Mouse (Mus musculus) heart, postnatal 25 days (tissue): ENCODE data around the gene Gnmt. TPM values are rescaled to one million over a fixed set of nuclear protein-coding genes. Genes with fewer than 3 reads are reported as not detected.
A peak's percentile ranks its signal among the peaks of the same experiment; 100 is the strongest.
"Not testable (repeated sequence)": the region's sequence is repeated elsewhere in the genome, so short reads cannot be mapped to it uniquely, and the experiment has no call there.

Experiments used
- DNase-seq: peaks from one replicate; pipeline ENCODE4 v3.0.0; 2022; ENCODE audit warnings: low spot score
- intact Hi-C: fragments of 180-260 bp; cut with DNase I; formaldehyde crosslinking; loops from one replicate; pipeline ENCODE4 v1.15.1; 2025
- total RNA-seq, 2 experiments: library from RNA; stranded (reverse); gene quantifications; 2 replicates each; pipeline ENCODE4 v1.2.3; 2021

The Gnmt gene
- 1 to 10 TPM in 1 of 2 experiments, under 1 TPM in 1; 0.92 to 2.3 TPM for total RNA-seq

DNA sequence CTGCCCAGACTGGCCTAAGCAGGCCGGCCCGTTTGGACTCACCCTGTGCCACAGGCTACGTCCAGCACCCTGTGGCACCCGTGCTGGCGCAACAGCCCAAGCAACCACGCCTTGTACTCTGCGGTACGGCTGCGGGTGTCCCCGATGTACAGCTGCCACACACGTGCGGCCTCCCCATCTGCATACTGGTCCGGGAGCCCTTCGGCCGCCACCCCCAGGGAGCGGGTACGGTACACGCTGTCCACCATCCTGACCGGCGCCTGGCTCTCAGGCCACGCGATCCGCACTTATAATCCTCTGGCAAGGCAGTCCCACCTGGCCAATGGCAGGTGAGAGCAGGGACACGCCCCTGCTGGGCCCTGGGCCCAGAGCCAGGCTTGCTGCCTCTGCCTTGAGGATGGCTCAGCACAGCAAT lies at the start of gene Gnmt:
Gene Gnmt (minus strand): TSS at position 265 of the 415 bp plus-strand sequence.
- no peak for DNase-seq
- intact Hi-C loops, result no loop called here

GRCm38 (mm10) chr17:46776087-46776486 lies 47.1 kb upstream of the Gnmt start:
- intact Hi-C loops, result no loop called here
- no peak for DNase-seq

GRCm38 (mm10) chr17:46775070-46775469 lies 46.1 kb upstream of the Gnmt start:
- no peak for DNase-seq

DNA sequence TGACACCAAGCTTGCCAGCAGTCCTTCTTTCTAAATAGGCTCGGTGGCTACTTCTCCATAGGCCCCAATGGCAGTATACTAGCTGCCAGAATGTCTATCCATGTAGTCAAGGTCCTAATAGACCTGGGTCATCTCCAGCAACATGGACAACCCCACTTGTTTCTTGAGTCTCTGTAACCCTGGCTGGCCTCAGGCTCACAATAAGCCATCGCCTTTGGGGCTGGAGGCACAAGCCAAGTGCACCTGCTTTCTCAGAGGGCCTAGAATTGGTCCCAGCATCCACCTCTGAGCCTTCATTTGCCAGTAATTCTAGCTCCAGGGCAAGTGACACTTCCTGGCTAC lies 45.1 kb upstream of the Gnmt start:
- no peak for DNase-seq
- intact Hi-C loops, result no loop called here

More at GRCm38 (mm10) chr17:46775070-46775469, 46.1 kb upstream of the Gnmt start:
- intact Hi-C loops, result no loop called here

DNA sequence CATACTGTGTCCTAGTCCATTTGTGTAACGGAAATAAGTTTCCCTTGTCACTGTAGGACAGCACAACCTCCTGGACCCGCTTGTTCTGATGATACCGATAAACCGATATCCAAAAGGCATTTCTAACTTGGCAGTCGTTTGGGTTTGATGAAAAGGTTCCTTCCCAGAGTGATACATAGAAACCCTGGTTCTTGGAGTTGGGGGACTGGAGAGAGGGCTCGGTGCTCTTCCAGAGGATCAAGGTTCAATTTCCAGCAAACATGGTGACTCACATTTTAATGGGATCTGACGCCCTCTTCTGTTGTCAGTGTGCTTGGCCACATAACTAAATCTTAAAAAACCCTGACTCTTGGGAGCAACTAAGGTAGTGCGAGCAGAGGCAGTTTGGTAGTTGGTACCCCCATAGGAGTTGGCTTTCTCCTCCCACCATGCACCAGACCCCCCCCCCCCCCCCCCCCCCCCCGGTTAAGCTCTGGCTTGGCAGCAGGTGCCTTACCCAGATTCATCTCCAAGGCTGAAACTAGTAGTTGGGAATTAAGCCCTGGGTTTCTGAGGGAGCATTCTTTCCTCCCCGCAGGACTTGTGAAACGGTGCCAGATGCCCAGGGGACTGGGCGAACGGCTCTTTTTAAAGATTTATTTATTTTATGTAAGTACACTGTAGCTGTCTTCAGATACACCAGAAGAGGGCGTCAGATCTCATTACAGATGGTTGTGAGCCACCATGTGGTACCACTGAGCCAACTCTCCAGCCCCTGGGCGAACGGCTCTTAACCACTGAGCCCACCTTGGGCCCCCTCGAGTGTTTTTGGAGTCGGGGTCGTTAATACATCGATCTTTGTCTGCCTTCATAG lies 44.5 kb upstream of the Gnmt start:
- intact Hi-C loops, result no loop called here
- DNase-seq, result no peak

DNA sequence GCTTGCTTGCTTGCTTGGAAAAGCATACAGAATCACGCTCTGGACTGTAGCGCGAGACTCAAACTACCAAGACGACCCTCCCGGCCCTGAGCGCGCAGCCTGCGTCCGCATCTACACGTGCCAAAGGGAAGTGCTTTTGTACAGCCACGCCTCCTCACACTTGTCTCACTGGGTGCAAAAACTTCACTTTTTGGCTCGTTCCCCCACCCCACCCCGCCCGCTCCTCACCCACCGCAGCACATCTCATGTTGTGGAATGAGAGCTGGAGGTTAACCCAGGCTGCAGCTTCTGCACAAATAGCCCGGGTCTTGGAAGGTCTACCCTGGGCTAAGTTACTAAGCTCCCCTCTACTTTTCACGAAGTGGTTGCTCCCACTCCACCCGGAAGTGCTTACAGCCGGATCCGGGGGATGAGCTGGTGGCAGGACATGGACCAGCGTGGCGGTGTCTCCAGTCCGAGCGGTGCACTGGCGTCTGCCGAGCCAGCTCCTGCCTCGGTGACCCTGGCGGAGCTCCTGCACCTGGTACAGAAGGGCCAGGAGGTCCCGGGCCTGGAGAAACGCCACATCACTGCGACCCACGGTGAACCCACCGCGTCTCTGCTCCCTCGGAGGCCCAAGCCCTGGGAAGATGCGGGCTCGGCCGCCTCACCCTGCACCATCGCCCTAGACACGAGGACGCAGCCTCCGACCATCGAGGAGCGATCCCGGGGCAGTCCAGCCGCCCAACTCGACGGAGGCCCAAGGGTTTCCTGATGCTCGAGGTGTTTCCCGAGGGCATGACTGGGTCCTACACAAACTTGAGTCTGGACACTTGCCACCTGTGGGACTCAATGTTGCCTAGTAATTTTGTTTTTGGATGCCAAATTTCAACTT lies 43.7 kb upstream of the Gnmt start, which contains the start of gene 2310039H08Rik:
Gene 2310039H08Rik (plus strand): TSS at position 232 of the 874 bp plus-strand sequence.
- peak; percentile 74 for DNase-seq
- intact Hi-C loops, result no loop called here

GRCm38 (mm10) chr17:46772038-46772403 lies 43.1 kb upstream of the Gnmt start:
- DNase-seq, result no peak
- intact Hi-C loops, result no loop called here

GRCm38 (mm10) chr17:46771616-46772015 lies 42.6 kb upstream of the Gnmt start:
- intact Hi-C loops, result no loop called here
- DNase-seq, result no peak

GRCm38 (mm10) chr17:46771025-46771424 lies 42.1 kb upstream of the Gnmt start:
- DNase-seq, result no peak
- intact Hi-C loops, result no loop called here

DNA sequence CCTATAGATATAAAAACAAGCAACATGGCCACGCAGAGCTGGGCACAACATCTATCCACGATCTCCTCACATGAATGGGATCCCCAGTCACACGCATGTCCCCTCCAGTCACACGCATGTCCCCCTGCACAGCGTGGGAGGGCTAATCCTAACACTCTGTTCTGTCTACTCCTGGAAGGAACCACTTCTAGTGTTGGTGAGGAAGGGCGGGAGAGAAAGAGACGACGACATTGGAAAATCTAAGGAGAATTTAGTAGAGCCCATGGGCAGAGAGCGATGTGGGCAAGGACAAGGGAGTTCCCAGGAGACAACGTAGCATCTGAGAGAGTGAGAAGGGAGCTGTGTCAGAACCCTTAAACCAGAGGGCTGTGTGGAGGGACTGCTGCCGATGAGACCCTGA lies 41.6 kb upstream of the Gnmt start:
- intact Hi-C loops, result no loop called here
- no peak for DNase-seq

- DNase-seq, result no peak
- intact Hi-C loops, result no loop called here
Observed at GRCm38 (mm10) chr17:46767868-46768267, 38.9 kb upstream of the Gnmt start.

- intact Hi-C loops, DNase-seq: not testable (repeated sequence)
Observed at GRCm38 (mm10) chr17:46764916-46765315, 35.9 kb upstream of the Gnmt start.

DNA sequence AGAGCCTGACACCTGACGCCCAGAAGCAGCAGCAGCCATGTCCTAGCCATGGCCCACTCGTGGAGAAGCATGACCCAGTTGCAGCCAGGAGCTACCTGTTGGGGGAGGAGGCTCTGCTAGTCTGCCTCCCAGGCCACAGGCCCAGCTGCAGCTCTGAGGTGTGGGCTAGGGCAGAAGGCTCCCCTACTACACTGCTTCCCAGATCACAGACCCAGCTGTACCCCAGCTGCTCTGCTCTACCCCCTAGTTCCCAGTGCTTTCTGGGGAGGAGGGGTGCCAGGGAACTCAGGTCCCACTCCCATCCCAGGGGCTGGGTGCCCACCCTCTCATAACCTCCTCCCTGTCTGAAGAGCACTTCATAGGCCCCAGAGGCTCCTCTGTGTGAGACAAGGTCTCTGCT lies 34.6 kb upstream of the Gnmt start, which contains the start of gene Ptcra:
Gene Ptcra (minus strand): TSS at position 169 of the 400 bp plus-strand sequence.
- DNase-seq, result no peak
- intact Hi-C loops, result no loop called here

DNA sequence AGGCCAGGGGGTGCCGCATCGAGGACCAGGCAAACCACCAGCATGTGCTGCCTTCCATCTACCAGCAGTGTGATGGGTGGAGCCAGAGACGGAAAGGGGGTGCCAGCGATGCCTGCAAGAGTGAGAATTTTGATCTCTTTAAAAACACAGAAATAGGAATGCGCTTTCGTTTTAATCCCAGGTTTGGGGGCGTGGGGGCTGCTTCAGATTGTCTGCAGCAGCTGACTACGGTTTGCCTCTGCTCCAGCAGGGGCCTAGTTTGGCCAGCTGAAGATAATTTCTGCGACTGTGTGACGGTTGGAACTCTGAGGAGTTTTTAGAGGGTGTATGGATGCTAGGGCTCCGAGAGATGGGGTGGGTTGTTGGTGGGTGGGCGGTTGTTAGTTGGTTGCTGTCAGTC lies 29.8 kb upstream of the Gnmt start:
- no peak for DNase-seq
- intact Hi-C loops, result no loop called here

GRCm38 (mm10) chr17:46751794-46752556 lies 23.0 kb upstream of the Gnmt start, which contains the start of gene Cnpy3:
Gene Cnpy3 (minus strand): TSS chr17:46752214.
- peak; percentile 95 for DNase-seq
- intact Hi-C loops, result no loop called here

DNA sequence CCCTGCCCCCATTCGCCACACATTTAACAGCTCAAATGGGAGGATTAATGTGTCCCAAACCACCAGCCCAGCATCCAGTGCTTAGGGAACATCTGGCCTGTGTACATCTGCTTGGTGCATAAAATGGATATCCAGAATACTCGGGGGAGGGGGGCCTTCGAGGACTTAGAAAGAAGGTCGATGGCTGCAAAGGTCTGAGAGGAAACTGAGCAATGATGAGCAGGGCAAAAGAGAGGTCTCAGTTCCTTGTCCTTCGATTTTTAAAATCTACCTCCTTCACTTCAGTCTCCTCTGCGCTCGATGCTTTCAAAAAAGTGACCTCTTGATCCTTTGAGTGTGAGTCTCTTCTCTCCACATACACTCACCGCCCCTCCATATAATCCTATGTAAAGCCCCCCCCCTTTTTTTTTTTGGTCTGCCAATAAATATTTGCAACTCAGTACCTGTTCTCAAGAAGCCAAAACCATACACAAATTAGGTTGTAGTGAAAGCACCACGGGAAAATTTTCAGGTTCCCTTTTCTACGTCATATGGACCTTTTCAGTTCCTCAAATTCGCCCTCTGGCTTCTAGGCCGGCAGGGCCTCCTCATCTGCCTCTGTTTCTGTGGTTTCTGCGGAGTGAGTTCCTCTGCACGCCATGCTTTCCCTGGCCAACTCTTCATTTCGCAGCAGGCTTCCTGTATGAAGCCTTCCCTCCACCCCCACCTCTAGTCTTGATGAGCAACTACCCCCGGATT lies 22.3 kb upstream of the Gnmt start:
- intact Hi-C loops, result no loop called here
- DNase-seq, result no peak

DNA sequence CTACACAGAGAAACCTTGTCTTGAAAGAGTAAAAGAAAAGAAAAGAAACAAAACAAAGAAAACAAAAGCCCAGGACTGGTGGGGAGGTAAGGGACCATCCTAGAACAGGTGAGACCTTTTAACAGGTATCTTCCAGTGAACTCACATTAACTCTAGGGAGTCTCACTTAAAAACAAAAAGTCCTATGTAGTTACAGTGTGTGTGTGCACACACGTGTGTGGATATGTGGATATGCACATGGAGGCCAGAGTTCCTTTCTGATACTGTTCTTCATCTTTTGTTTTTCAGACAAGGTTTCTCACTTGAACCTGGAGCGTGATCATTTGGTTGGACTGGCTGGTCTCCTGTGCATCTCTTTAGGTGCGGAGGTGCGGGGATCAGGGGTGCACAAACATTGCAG lies 21.6 kb upstream of the Gnmt start:
- intact Hi-C loops, result no loop called here
- DNase-seq, result no peak

GRCm38 (mm10) chr17:46749282-46749681 lies 20.3 kb upstream of the Gnmt start:
- DNase-seq, result no peak
- intact Hi-C loops, result no loop called here

DNA sequence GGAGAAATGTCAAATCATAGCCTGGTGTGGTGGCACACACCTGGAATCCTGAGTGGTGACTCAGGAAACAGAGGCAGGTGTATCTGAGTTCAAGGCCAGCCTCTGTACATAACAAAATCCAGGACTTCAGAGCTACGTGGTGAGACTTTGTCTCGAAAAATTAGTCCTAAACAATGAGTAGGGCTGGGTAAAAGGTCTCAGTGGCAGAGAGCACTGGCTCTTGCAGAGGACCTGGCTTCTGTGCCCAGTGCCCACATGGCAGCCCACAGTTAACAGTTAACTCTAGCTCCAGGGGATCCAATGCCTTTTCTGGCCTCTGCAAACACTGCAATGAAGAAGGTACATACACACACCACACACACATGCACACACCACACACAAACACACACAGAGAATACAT lies 18.8 kb upstream of the Gnmt start:
- intact Hi-C loops, result no loop called here
- DNase-seq, result no peak
